8 mouse cellular contexts compared by ENCODE assay signal in genomic region chr11:93994531-93994930, GRCm38 (mm10). TPM values are rescaled to one million over a fixed set of nuclear protein-coding genes. Genes with fewer than 3 reads are reported as not detected.
DNase-seq lines count a peak whose midpoint lies in the region; ATAC-seq and TF ChIP-seq lines count a peak whose summit lies in the region.

No protein-coding gene starts in this region.

- TF ChIP-seq POLR2A in thymus, adult 2 months (IDR thresholded peaks at IDR 0.05; ENCODE audit: control insufficient read depth, extremely low read depth, insufficient read depth, low read length, poor library complexity), result no peak
- no peak for TF ChIP-seq POLR2A in limb, embryonic 14.5 days (IDR thresholded peaks at IDR 0.05; ENCODE audit: borderline replicate concordance, extremely low read depth, insufficient read depth, insufficient read length)
- no peak for TF ChIP-seq POLR2A in olfactory bulb, adult 2 months (IDR thresholded peaks at IDR 0.05; ENCODE audit: insufficient read depth, low read depth, low read length)

- H3K27me3 ChIP-seq in thymus, adult 2 months (ENCODE audit: control insufficient read depth, insufficient read depth, low read length), result no peaks in the 10 kb centered on the region
- no peaks in the 10 kb centered on the region for H3K27me3 ChIP-seq in limb, embryonic 14.5 days (ENCODE audit: control insufficient read depth, insufficient read depth, low read length)

- DNase-seq in adrenal gland, adult 2 months, result peak; percentile 12
- DNase-seq in adrenal gland, postnatal 25 days, result no peak
- DNase-seq in thymus, postnatal 25 days, result peak; percentile 3
- no peak for DNase-seq in thymus, adult 2 months
- no peak for DNase-seq in limb, embryonic 14.5 days (ENCODE audit: low spot score)
- DNase-seq in right cerebral cortex, postnatal 10 days (ENCODE audit: low spot score in 2 of 2), result no peak
- no peak for DNase-seq in left cerebral cortex, adult 11 months (ENCODE audit: low spot score)

- H3K4me1 ChIP-seq in thymus, adult 2 months (replicated peaks; ENCODE audit: control insufficient read depth, insufficient read depth, low read length), result peaks cover 8% of the 10 kb centered on the region
- H3K4me1 ChIP-seq in limb, embryonic 14.5 days (ENCODE audit: control insufficient read depth, insufficient read depth, low read length), result peaks cover 8% of the 10 kb centered on the region
- 0 out of 2 replicates have a peak, but pooled peaks cover 2% of the 10 kb centered on the region for H3K4me1 ChIP-seq in olfactory bulb, adult 2 months (ENCODE audit: control insufficient read depth, insufficient read depth, low read length)

- WGBS in thymus, adult 2 months, result 61% methylated on average over 5 of the region's 5 CpGs
- WGBS in limb, embryonic 14.5 days, result 66% methylated on average over 5 of the region's 5 CpGs
- 29% methylated on average over 5 of the region's 5 CpGs for WGBS in olfactory bulb, adult 2 months

- no peaks in the 10 kb centered on the region for H3K9me3 ChIP-seq in limb, embryonic 14.5 days (ENCODE audit: control insufficient read depth, low read length)

- no peak for TF ChIP-seq CTCF in thymus, adult 2 months (IDR thresholded peaks at IDR 0.05; ENCODE audit: borderline replicate concordance, control insufficient read depth, extremely low read depth, insufficient read depth, low read length, poor library complexity)
- TF ChIP-seq CTCF in olfactory bulb, adult 2 months (IDR thresholded peaks at IDR 0.05; ENCODE audit: insufficient read depth, low read depth, low read length), result no peak

- ATAC-seq in limb, embryonic 14.5 days (ENCODE audit: low FRiP score, low read depth), result no peak

- H3K27ac ChIP-seq in thymus, adult 2 months (ENCODE audit: control insufficient read depth, insufficient read depth, low read length), result no peak overlapping the region; the same call in 1 of the 2 replicates
- H3K27ac ChIP-seq in limb, embryonic 14.5 days (replicated peaks; ENCODE audit: low read depth, low read length), result peak overlapping the region; percentile 90
- peak overlapping the region; percentile 100 for H3K27ac ChIP-seq in olfactory bulb, adult 2 months (ENCODE audit: insufficient read depth, low read depth, low read length)

- H3K9ac ChIP-seq in limb, embryonic 14.5 days (ENCODE audit: low read depth, low read length, severe bottlenecking), result no peak overlapping the region

- H3K4me2 ChIP-seq in limb, embryonic 14.5 days (replicated peaks; ENCODE audit: low read depth, low read length, severe bottlenecking), result peak overlapping the region; percentile 65

- no peaks in the 10 kb centered on the region for H3K36me3 ChIP-seq in thymus, adult 2 months (ENCODE audit: control insufficient read depth, insufficient read depth, low read length)
- no peaks in the 10 kb centered on the region for H3K36me3 ChIP-seq in limb, embryonic 14.5 days (ENCODE audit: control insufficient read depth, insufficient read depth, low read length)

- no peak overlapping the region for H3K4me3 ChIP-seq in thymus, adult 2 months (ENCODE audit: control insufficient read depth, insufficient read depth, low read length)
- no peak overlapping the region for H3K4me3 ChIP-seq in limb, embryonic 14.5 days (replicated peaks; ENCODE audit: low read length)
- peak overlapping the region; percentile 66; the same call in 1 of the 2 replicates for H3K4me3 ChIP-seq in olfactory bulb, adult 2 months (ENCODE audit: insufficient read depth, low read depth, low read length)

RNA-seq across cellular contexts. Expression of gene Spag9, which starts 1.4 kb away (rescaled TPM):
- total RNA-seq in adrenal gland, adult 2 months (2021), result 100 to 1,000 TPM in 1 of 2 experiments, 10 to 100 TPM in 1; 88.5 to 100 TPM
- 24.5 and 39.7 TPM in 2 replicates for polyA plus RNA-seq in adrenal gland, adult 2 months (2012; rRNA removed)
- total RNA-seq in adrenal gland, postnatal 25 days (2021), result 98.6 and 120 TPM in 2 replicates
- polyA plus RNA-seq in thymus, adult 2 months (2012; rRNA removed), result 22.0 and 32.6 TPM in 2 replicates
- 52.8 and 56.3 TPM in 2 replicates for polyA plus RNA-seq in limb, embryonic 14.5 days (2012; rRNA removed)
- polyA plus RNA-seq in limb, embryonic 14.5 days (2014; fragmentation: Nextera tagmentation; extraction: Ambion mirVana), result 64.6 and 75.4 TPM in 2 replicates
- 93.3 and 117 TPM in 2 replicates for polyA plus RNA-seq in olfactory bulb, adult 2 months (2012; ENCODE audit: insufficient read depth, insufficient read length, low replicate concordance, missing spikeins)

RNA-seq across cellular contexts. Expression of gene Nme1, which starts 26.2 kb away (rescaled TPM):
- 10 to 100 TPM; 25.2 to 40.0 TPM for total RNA-seq in adrenal gland, adult 2 months (2021)
- 45.5 and 58.5 TPM in 2 replicates for polyA plus RNA-seq in adrenal gland, adult 2 months (2012; rRNA removed)
- 21.4 and 34.2 TPM in 2 replicates for total RNA-seq in adrenal gland, postnatal 25 days (2021)
- 188 and 217 TPM in 2 replicates for polyA plus RNA-seq in thymus, adult 2 months (2012; rRNA removed)
- 152 and 159 TPM in 2 replicates for polyA plus RNA-seq in limb, embryonic 14.5 days (2012; rRNA removed)
- polyA plus RNA-seq in limb, embryonic 14.5 days (2014; fragmentation: Nextera tagmentation; extraction: Ambion mirVana), result 144 and 151 TPM in 2 replicates
- not detected in 2 replicates for polyA plus RNA-seq in olfactory bulb, adult 2 months (2012; ENCODE audit: insufficient read depth, insufficient read length, low replicate concordance, missing spikeins)

RNA-seq across cellular contexts. Expression of gene Gm20390, which starts 26.4 kb away (rescaled TPM):
- total RNA-seq in adrenal gland, adult 2 months (2021), result 100 to 1,000 TPM in 1 of 2 experiments, 10 to 100 TPM in 1; 66.2 to 106 TPM
- 11.1 and 11.7 TPM in 2 replicates for polyA plus RNA-seq in adrenal gland, adult 2 months (2012; rRNA removed)
- total RNA-seq in adrenal gland, postnatal 25 days (2021), result 63.2 and 91.2 TPM in 2 replicates
- 8.1 and 16.1 TPM in 2 replicates for polyA plus RNA-seq in thymus, adult 2 months (2012; rRNA removed)
- polyA plus RNA-seq in limb, embryonic 14.5 days (2012; rRNA removed), result 55.1 and 122 TPM in 2 replicates
- 345 and 365 TPM in 2 replicates for polyA plus RNA-seq in limb, embryonic 14.5 days (2014; fragmentation: Nextera tagmentation; extraction: Ambion mirVana)
- not detected in 2 replicates for polyA plus RNA-seq in olfactory bulb, adult 2 months (2012; ENCODE audit: insufficient read depth, insufficient read length, low replicate concordance, missing spikeins)

RNA-seq across cellular contexts. Expression of gene Nme2, which starts 38.5 kb away (rescaled TPM):
- 100 to 1,000 TPM; 351 to 505 TPM for total RNA-seq in adrenal gland, adult 2 months (2021)
- 193 and 211 TPM in 2 replicates for polyA plus RNA-seq in adrenal gland, adult 2 months (2012; rRNA removed)
- total RNA-seq in adrenal gland, postnatal 25 days (2021), result 405 and 487 TPM in 2 replicates
- polyA plus RNA-seq in thymus, adult 2 months (2012; rRNA removed), result 151 and 178 TPM in 2 replicates
- polyA plus RNA-seq in limb, embryonic 14.5 days (2012; rRNA removed), result 411 and 434 TPM in 2 replicates
- 334 and 389 TPM in 2 replicates for polyA plus RNA-seq in limb, embryonic 14.5 days (2014; fragmentation: Nextera tagmentation; extraction: Ambion mirVana)
- polyA plus RNA-seq in olfactory bulb, adult 2 months (2012; ENCODE audit: insufficient read depth, insufficient read length, low replicate concordance, missing spikeins), result not detected in 2 replicates

Comparison
In these comparisons a context has a peak if more than half of its experiments do, and no peak if none do; other contexts are left out.
1. DNase-seq: peak in adrenal gland, adult 2 months (single experiment) and thymus, postnatal 25 days (single experiment); none in adrenal gland, postnatal 25 days (single experiment), thymus, adult 2 months (single experiment), limb, embryonic 14.5 days (single experiment), right cerebral cortex, postnatal 10 days (0 of 2) and left cerebral cortex, adult 11 months (single experiment).